Mouse (Mus musculus) cortical plate, adult 2 months (tissue): ENCODE results near the gene Cox8b.

ENCODE experiments used
- CTCF ChIP-seq: fragments of 200-500 bp; IDR thresholded peaks from 2 replicates; pipeline ENCODE4 v1.5.1; 2011; ENCODE audit warnings: mild to moderate bottlenecking, control low read depth, low read length; ENCODE audit not compliant: insufficient read depth; ENCODE audit errors: extremely low read depth
- POLR2A ChIP-seq: fragments of 200-500 bp; IDR thresholded peaks from 2 replicates; pipeline ENCODE4 v1.6.1; 2011; ENCODE audit warnings: mild to moderate bottlenecking, low read length, control low read depth; ENCODE audit not compliant: insufficient read depth; ENCODE audit errors: extremely low read depth

DNA sequence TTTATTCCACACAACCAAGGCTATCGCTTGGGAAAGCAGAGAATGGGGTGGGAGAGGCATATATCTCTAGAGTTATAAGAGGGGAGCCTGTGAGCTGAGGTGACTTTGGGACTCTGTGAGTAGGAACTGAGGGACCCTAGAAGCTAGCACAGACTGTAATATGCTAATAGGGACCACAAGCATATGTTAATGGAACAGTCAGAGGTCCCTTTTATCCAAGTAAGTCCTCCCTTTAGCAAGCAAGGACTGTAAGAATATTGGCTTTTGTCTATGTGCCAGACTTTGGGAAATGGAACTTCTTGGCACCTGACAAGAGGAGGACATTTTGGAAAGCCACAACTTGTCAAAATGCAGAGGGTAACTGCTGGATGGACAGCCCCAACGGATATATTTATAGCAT is 38.6 kb upstream of the Cox8b start:
- TF ChIP-seq CTCF (no peak), POLR2A (no peak)
